Mouse (Mus musculus): ENCODE measurements around the gene Olfr616. TPM values are rescaled to one million over a fixed set of nuclear protein-coding genes. Genes with fewer than 3 reads are reported as not detected.
"Not testable (repeated sequence)": the region's sequence is repeated elsewhere in the genome, so short reads cannot be mapped to it uniquely, and the experiment has no call there.

Gene Olfr616
- total RNA-seq (2021), result not detected
- long read RNA-seq, experiment 1, result 0 reads
- long read RNA-seq, experiment 2, result 0 reads

- DNase-seq, result no peak
These were observed at the start of gene Olfr616 for GRCm38 (mm10) chr7:103569043-103569442. Olfr616 (minus strand) TSS chr7:103569143.

DNA sequence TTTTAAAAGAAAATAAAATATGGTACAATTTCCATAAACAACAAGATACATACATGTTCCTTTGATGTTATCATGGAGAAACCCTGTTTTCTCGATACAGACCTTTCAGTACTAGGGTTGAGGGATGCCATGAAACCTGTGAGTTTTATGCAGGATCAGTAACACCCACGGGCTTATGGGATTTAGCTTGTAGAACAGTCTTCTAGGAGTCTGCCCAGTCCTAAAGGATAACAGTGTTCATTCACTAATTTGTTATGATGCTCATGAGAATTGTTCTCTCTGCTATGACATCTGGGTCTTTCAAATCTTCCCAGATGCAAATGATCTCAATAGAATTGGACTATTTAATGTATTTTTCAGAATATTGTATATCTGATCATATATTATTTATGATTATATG, 43.5 kb upstream of the Olfr616 start, which contains the start of gene Olfr620:
Olfr620 (minus strand) TSS at position 101 of the 400 bp plus-strand sequence.
- no peak for DNase-seq

- no peak for DNase-seq
These were observed 38.5 kb upstream of the Olfr616 start for GRCm38 (mm10) chr7:103607425-103607824.

- DNase-seq, result no peak
These were observed 31.3 kb upstream of the Olfr616 start, which contains the start of gene Olfr619 for GRCm38 (mm10) chr7:103600275-103600674. Olfr619 (plus strand) TSS chr7:103600575.

- no peak for DNase-seq
These were observed 20.9 kb upstream of the Olfr616 start, which contains the start of gene Olfr618 for GRCm38 (mm10) chr7:103589803-103590202. Olfr618 (plus strand) TSS chr7:103590103.

DNA sequence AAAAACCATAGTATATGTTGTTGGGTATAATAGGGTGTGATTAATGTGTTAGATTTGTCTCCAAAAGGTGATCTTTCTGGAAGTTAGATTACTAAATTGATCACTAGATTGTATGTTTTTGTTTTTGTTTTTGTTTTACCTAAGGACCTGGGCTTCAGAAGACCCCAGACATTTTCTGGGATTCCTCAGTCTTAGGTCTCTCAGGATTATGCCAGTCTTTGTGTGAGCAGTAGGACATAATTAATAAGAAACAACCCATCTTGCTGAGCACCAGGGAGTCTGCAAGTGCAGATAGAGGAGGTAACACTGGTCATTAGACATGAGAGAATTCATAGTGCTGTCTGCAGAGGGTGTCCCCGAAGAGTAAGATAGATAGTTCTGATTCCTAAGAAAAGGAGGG, 3.8 kb upstream of the Olfr616 start, which contains the start of gene Olfr617:
Olfr617 (plus strand) TSS at position 301 of the 400 bp plus-strand sequence.
- no peak for DNase-seq

GRCm38 (mm10) chr7:103555779-103556178, 13.2 kb downstream of the Olfr616 start, which contains the start of gene Olfr615:
Olfr615 (plus strand) TSS chr7:103556079.
- no peak for DNase-seq

GRCm38 (mm10) chr7:103547774-103548173, 21.2 kb downstream of the Olfr616 start, which contains the start of gene Olfr613:
Olfr613 (plus strand) TSS chr7:103548074.
- DNase-seq, result no peak

- not testable (repeated sequence) for DNase-seq
These were observed 26.3 kb downstream of the Olfr616 start, which contains the start of gene Olfr612 for GRCm38 (mm10) chr7:103542617-103543016. Olfr612 (minus strand) TSS chr7:103542717.

DNA sequence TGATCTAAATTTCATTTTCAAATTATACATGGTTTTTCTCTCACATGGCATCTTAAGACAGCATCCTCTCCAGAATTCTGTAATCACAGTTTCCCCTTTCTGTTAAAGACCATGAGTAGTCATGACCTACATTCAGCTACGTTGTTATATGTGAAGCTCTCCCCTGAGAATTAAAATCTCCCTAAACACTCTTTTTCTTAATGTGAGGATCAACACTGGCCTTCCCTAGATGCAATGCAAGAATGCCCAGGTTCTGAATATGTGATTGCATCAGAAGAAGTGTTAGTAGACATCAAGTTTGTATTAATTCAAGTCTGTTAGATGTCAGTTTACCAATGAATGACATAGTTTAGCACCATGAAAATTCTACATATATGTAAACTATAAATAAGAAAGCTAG, 48.2 kb downstream of the Olfr616 start, which contains the start of gene Olfr611:
Olfr611 (minus strand) TSS at position 101 of the 400 bp plus-strand sequence.
- DNase-seq, result not testable (repeated sequence)

Small RNA genes lying within 50 kb of the gene (microRNA-seq; reads per million reads assigned to microRNA genes)
- not detected for gene Gm26506

Other genes starting within 250 kb of the Olfr616 start
- not detected for gene Olfr598, start 245.6 kb downstream of the Olfr616 start, total RNA-seq (2021)
- not detected for gene Olfr599, start 233.2 kb downstream of the Olfr616 start, total RNA-seq (2021)
- gene Olfr600, start 219.5 kb downstream of the Olfr616 start, total RNA-seq (2021), result not detected
- gene Olfr601, start 206.5 kb downstream of the Olfr616 start, total RNA-seq (2021), result not detected
- not detected for gene Olfr603, start 183.0 kb downstream of the Olfr616 start, total RNA-seq (2021)
- gene Usp17lc, start 154.1 kb downstream of the Olfr616 start, total RNA-seq (2021), result not detected
- gene Olfr605, start 123.7 kb downstream of the Olfr616 start, total RNA-seq (2021), result not detected
- not detected for gene Olfr606, start 120.1 kb downstream of the Olfr616 start, total RNA-seq (2021)
- gene Olfr607, start 105.0 kb downstream of the Olfr616 start, total RNA-seq (2021), result not detected
- gene Olfr608, start 99.3 kb downstream of the Olfr616 start, total RNA-seq (2021), result not detected
- gene Olfr609, start 71.1 kb downstream of the Olfr616 start, total RNA-seq (2021), result not detected
- not detected for gene Olfr610, start 57.0 kb downstream of the Olfr616 start, total RNA-seq (2021)
- gene Olfr611, start 48.3 kb downstream of the Olfr616 start, total RNA-seq (2021), result not detected
- not detected for gene Olfr612, start 26.4 kb downstream of the Olfr616 start, total RNA-seq (2021)
- not detected for gene Olfr613, start 21.1 kb downstream of the Olfr616 start, total RNA-seq (2021)
- gene Olfr615, start 13.1 kb downstream of the Olfr616 start, total RNA-seq (2021), result not detected
- gene Olfr617, start 3.9 kb upstream of the Olfr616 start, total RNA-seq (2021), result not detected
- gene Olfr618, start 21.0 kb upstream of the Olfr616 start, total RNA-seq (2021), result not detected
- gene Olfr619, start 31.4 kb upstream of the Olfr616 start, total RNA-seq (2021), result not detected
- gene Olfr620, start 43.4 kb upstream of the Olfr616 start, total RNA-seq (2021), result not detected
- not detected for gene Olfr622, start 73.6 kb upstream of the Olfr616 start, total RNA-seq (2021)
- not detected for gene Olfr623, start 94.6 kb upstream of the Olfr616 start, total RNA-seq (2021)
- gene Olfr624, start 102.0 kb upstream of the Olfr616 start, total RNA-seq (2021), result under 1 TPM; 0.06 to 0.09 TPM
- gene Olfr625-ps1, start 113.6 kb upstream of the Olfr616 start, total RNA-seq (2021), result not detected
- not detected for gene Olfr243, start 145.5 kb upstream of the Olfr616 start, total RNA-seq (2021)
- gene Olfr628, start 161.2 kb upstream of the Olfr616 start, total RNA-seq (2021), result not detected
- gene Olfr629, start 175.8 kb upstream of the Olfr616 start, total RNA-seq (2021), result not detected
- not detected for gene Olfr630, start 188.2 kb upstream of the Olfr616 start, total RNA-seq (2021)
- gene Olfr69, start 202.5 kb upstream of the Olfr616 start, total RNA-seq (2021), result not detected
- gene Olfr68, start 210.6 kb upstream of the Olfr616 start, total RNA-seq (2021), result not detected
- gene Olfr67, start 222.7 kb upstream of the Olfr616 start, total RNA-seq (2021), result not detected
- 100 to 1,000 TPM; 489 to 710 TPM for gene Hbb-bt, start 244.9 kb upstream of the Olfr616 start, total RNA-seq (2021)

All from adrenal gland, postnatal 10 days (tissue).